Mouse (Mus musculus) heart, embryonic 16.5 days (tissue): ENCODE measurements around the gene Oasl1. TPM values are rescaled to one million over a fixed set of nuclear protein-coding genes. Genes with fewer than 3 reads are reported as not detected.

Source experiments
- ATAC-seq: fragments of 200-750 bp; cut with Nextera tagmentation; replicated peaks from 2 replicates; pipeline ENCODE4 v1.8.0; 2017; ENCODE audit warnings: moderate number of reproducible peaks; ENCODE audit not compliant: insufficient read depth, low FRiP score; ENCODE audit errors: extremely low read depth
- H3K27ac ChIP-seq: fragments of 300-500 bp; sonication (generic); 2 replicates; pipeline ENCODE4 v1.5.1; 2014; ENCODE audit warnings: mild to moderate bottlenecking, low read length, control low read depth, moderate library complexity
- H3K27me3 ChIP-seq: fragments of 300-500 bp; sonication (generic); 2 replicates; pipeline ENCODE4 v1.6.1; 2014; ENCODE audit warnings: low read length, mixed read lengths; ENCODE audit not compliant: control insufficient read depth, insufficient read depth
- H3K36me3 ChIP-seq: fragments of 300-500 bp; sonication (generic); 2 replicates; pipeline ENCODE4 v1.6.1; 2014; ENCODE audit not compliant: control insufficient read depth, insufficient read depth
- H3K4me1 ChIP-seq: fragments of 300-500 bp; sonication (generic); 2 replicates; pipeline ENCODE4 v1.6.1; 2014; ENCODE audit warnings: low read length, mixed read lengths; ENCODE audit not compliant: control insufficient read depth, insufficient read depth
- H3K4me2 ChIP-seq: fragments of 300-500 bp; sonication (generic); 2 replicates; pipeline ENCODE4 v1.6.1; 2014; ENCODE audit warnings: low read depth, mild to moderate bottlenecking, control low read depth, low read length
- H3K4me3 ChIP-seq: fragments of 300-500 bp; sonication (generic); 2 replicates; pipeline ENCODE4 v1.5.1; 2014; ENCODE audit warnings: mild to moderate bottlenecking, control low read depth, low read length
- H3K9ac ChIP-seq: fragments of 300-500 bp; sonication (generic); 2 replicates; pipeline ENCODE4 v1.6.1; 2014; ENCODE audit warnings: low read length, control low read depth
- H3K9me3 ChIP-seq: fragments of 300-500 bp; sonication (generic); replicated peaks from 2 replicates; pipeline ENCODE4 v1.6.1; 2016; ENCODE audit warnings: low read length; ENCODE audit not compliant: control insufficient read depth
- WGBS: fragments of 180-500 bp; shearing (Covaris S2); extraction: QIAGEN DNeasy Blood & Tissue Kit; methylation state at CpG from one replicate; pipeline ENCODE4 v1.1.7; 2014; 5-methylcytosine and 5-hydroxymethylcytosine counted together
- polyA plus RNA-seq: library from polyadenylated mRNA; unstranded; fragments of >200 nt; fragmentation: Nextera tagmentation; extraction: Ambion mirVana; gene quantifications from 2 replicates; pipeline ENCODE4 v1.2.1, GENCODE M21; 2015

Gene Oasl1
- polyA plus RNA-seq, 1 experiment from 2014 or later = 1.4 TPM

- Histone ChIP-seq H3K27ac (no peak overlapping the region), H3K27me3 (peaks cover 19% of the 10 kb centered on the region), H3K4me2 (no peak overlapping the region), H3K9me3 (no peaks in the 10 kb centered on the region), H3K4me3 (no peak overlapping the region), H3K4me1 (peaks cover under 1% of the 10 kb centered on the region; the same call in 1 of the 2 replicates), H3K36me3 (no peaks in the 10 kb centered on the region), H3K9ac (no peak overlapping the region)
- no peak for ATAC-seq
- WGBS = 56% methylated on average over 13 of the region's 13 CpGs
Observed at GRCm38 (mm10) chr5:114969609-114970215, 46.7 kb downstream of the Oasl1 start.

DNA sequence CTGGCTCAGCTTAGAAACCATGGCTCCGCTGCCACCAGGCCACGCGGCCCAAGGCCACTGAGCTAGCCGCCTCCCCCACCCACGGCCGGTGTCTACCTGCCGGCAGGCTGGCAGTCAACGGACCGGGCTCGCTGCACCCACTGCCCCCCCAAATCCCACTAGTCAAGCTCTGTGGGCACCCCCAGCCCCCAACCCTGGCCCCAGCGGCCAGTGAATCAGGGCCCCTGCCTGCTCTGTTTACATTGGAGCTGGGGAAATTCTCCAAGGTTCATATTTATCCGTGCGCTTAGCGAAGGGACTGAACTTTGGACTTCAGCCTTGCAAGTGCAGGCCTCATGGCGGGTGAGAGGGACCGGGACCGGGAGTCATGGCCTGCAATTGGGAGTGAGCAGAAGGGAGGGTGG is 47.8 kb downstream of the Oasl1 start, which contains the start of gene Hnf1a:
Hnf1a (minus strand) TSS at position 271 of the 404 bp plus-strand sequence.
- Histone ChIP-seq H3K4me1 (no peaks in the 10 kb centered on the region), H3K4me2 (no peak within 1 kb of the TSS), H3K36me3 (no peaks in the 10 kb centered on the region), H3K9ac (no peak within 1 kb of the TSS), H3K9me3 (no peaks in the 10 kb centered on the region), H3K27me3 (peaks cover 19% of the 10 kb centered on the region), H3K27ac (no peak within 1 kb of the TSS), H3K4me3 (no peak within 1 kb of the TSS)
- 74% methylated on average over 17 of the region's 17 CpGs for WGBS
- ATAC-seq = no peak

- no peak for ATAC-seq
- Histone ChIP-seq H3K9ac (no peak overlapping the region), H3K4me2 (no peak overlapping the region), H3K27me3 (peaks cover 18% of the 10 kb centered on the region), H3K4me3 (no peak overlapping the region), H3K4me1 (no peaks in the 10 kb centered on the region), H3K9me3 (no peaks in the 10 kb centered on the region), H3K36me3 (no peaks in the 10 kb centered on the region), H3K27ac (no peak overlapping the region)
- WGBS = 81% methylated on average over 9 of the region's 9 CpGs
Observed at GRCm38 (mm10) chr5:114972201-114972600, 49.2 kb downstream of the Oasl1 start.

DNA sequence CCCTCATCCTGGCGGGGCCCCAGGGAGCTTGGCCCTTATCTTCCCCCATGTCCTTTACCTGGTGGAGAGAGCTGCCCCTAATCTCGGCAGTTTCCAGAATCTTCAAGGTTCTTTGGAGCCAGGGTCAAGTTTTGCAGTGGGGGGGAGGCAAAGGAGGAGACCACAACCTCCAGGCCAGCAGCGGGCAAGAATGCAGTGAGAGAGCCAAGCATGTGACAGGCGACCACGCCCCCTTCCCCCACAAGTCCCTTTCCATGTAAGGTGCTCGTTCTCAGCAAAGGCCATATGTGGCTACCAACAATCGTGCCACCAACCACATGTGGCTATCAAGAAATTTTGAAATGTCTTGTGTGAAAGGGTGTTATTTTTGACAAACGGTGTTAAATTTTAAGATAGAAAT is 50.1 kb downstream of the Oasl1 start:
- H3K27ac ChIP-seq = no peak overlapping the region
- no peak overlapping the region for H3K4me2 ChIP-seq
- no peaks in the 10 kb centered on the region for H3K36me3 ChIP-seq
- 67% methylated on average over 8 of the region's 8 CpGs for WGBS
- H3K4me3 ChIP-seq = no peak overlapping the region
- peaks cover 13% of the 10 kb centered on the region for H3K27me3 ChIP-seq
- H3K9me3 ChIP-seq = no peaks in the 10 kb centered on the region
- no peak for ATAC-seq
- no peaks in the 10 kb centered on the region for H3K4me1 ChIP-seq
- no peak overlapping the region for H3K9ac ChIP-seq

DNA sequence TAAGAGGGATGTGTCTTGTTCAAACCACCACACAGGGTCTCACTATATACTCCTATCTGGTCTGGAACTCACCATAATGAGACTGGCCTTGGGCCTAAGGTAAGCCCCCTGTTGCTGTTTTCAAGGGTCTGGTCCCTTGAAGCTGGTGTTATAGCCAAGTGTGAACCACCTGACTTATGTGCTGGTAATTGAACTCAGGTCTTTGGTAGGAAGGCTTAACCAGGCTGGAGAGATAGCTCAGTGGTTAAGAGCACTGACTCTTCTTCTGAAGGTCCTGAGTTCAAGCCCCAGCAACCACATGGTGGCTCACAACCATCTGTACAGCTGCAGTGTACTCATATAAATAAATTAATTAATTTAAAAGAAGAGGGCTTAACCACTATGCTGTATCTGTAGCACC is 53.9 kb downstream of the Oasl1 start:
- Histone ChIP-seq H3K9ac (no peak overlapping the region), H3K27ac (no peak overlapping the region), H3K4me3 (no peak overlapping the region), H3K9me3 (no peaks in the 10 kb centered on the region), H3K36me3 (no peaks in the 10 kb centered on the region), H3K4me2 (no peak overlapping the region), H3K4me1 (peaks cover 5% of the 10 kb centered on the region; the same call in 1 of the 2 replicates), H3K27me3 (no peaks in the 10 kb centered on the region)
- no peak for ATAC-seq

DNA sequence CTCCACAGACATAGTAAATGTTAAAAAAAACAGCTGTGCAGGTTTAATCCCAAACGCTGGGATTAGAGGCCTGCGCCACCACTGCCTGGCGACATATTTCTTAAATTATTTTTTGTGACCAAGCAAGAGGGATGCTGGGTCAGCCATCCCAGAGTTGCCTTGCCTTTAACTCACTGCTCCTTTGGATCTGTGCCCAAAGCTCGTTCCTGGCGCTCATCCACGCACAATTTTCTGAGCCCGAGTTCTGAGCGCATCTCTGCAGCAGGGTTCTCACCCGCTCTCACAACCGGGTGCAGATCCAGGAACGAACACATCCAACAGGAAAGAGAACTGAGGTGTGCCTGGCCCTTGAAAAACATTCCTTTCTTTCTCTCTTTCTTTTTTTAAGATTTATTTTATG is 55.4 kb downstream of the Oasl1 start:
- no peak for ATAC-seq
- Histone ChIP-seq H3K27ac (no peak overlapping the region), H3K36me3 (no peaks in the 10 kb centered on the region), H3K4me2 (no peak overlapping the region), H3K4me1 (peaks cover 5% of the 10 kb centered on the region; the same call in 1 of the 2 replicates), H3K9me3 (no peaks in the 10 kb centered on the region; the same call in 1 of the 2 replicates), H3K27me3 (no peaks in the 10 kb centered on the region), H3K4me3 (no peak overlapping the region), H3K9ac (no peak overlapping the region)
- WGBS = 55% methylated on average over 11 of the region's 11 CpGs

DNA sequence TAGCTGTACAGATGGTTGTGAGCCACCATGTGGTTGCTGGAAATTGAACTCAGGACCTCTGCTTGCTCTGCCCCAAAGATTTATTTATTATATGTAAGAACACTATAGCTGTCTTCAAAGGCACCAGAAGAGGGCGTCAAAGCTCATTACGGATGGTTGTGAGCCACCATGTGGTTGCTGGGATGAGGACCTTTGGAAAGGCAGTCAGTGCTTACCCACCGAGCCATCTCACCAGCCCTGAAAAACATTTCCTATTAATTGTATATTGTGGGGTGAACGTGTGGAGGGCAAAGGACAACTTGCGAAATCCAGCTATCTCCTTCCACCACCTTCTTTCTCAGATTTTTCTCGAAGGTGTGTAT is 55.8 kb downstream of the Oasl1 start:
- H3K4me1 ChIP-seq = peaks cover 5% of the 10 kb centered on the region; the same call in 1 of the 2 replicates
- H3K9ac ChIP-seq = 0 out of 2 replicates have a peak overlapping the region, but pooled peaks have one; percentile 24
- no peaks in the 10 kb centered on the region for H3K27me3 ChIP-seq
- 3% methylated on average over 6 of the region's 6 CpGs for WGBS
- H3K9me3 ChIP-seq = no peaks in the 10 kb centered on the region; the same call in 1 of the 2 replicates
- ATAC-seq = peak; percentile 20; the same call in 1 of the 2 replicates
- H3K4me3 ChIP-seq = peak overlapping the region; percentile 65
- H3K27ac ChIP-seq = no peak overlapping the region
- peak overlapping the region; percentile 98 for H3K4me2 ChIP-seq
- H3K36me3 ChIP-seq = no peaks in the 10 kb centered on the region

DNA sequence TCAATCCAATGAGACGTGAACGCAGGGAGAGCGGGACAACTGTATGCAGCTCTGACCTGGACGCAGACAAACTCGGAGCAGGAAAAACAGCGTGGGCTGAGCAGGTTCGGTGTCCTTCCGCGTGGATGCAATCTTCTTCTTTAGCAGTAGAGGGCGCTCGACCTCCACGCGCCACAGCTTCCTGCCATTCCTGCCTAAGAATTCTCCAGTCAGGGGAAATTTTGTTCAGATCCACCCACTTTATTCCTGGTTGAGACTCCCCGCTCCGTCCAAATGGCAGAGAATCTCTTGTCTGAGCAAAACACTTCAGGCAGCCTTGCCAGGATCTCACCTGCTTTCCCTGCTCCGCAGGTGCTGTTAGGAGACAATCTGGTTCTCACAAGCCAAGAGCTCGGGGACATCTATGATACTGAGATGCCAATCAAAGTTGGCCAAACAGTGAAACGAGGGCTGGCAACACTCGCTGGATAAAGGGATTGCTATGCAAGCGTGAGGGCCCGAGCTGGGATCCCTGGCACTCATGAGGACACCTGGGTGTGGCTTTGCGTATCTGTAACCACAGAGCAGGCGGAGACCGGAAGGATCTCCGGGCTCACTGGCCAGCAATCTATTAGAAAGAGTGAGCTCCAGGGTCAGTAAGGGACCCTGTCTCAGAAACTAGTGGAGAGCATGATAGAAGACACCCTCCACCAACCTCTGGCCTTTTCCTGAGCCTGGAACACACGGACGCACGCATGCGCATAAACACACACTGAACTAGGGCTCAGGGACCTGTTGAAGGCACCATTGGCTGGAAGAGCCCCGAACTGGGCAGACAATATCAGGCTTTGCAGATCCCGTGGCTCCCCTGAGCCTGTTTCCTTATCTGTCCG is 56.4 kb downstream of the Oasl1 start:
- Histone ChIP-seq H3K27ac (no peak overlapping the region), H3K36me3 (no peaks in the 10 kb centered on the region), H3K4me3 (peak overlapping the region; percentile 65), H3K9ac (peak overlapping the region; percentile 42), H3K4me2 (peak overlapping the region; percentile 98), H3K4me1 (peaks cover 5% of the 10 kb centered on the region; the same call in 1 of the 2 replicates), H3K9me3 (no peaks in the 10 kb centered on the region; the same call in 1 of the 2 replicates), H3K27me3 (no peaks in the 10 kb centered on the region)
- ATAC-seq = peak; percentile 61
- WGBS = 4% methylated on average over 32 of the region's 32 CpGs
